Mouse (Mus musculus) gastrocnemius, adult 8-10 months (tissue): Measurements from ENCODE around the gene A4galt. TPM values are rescaled to one million over a fixed set of nuclear protein-coding genes. Genes with fewer than 3 reads are reported as not detected.
"Not testable (repeated sequence)": the region's sequence is repeated elsewhere in the genome, so short reads cannot be mapped to it uniquely, and the experiment has no call there.

Experiments
- DNase-seq, 2 experiments: peaks; one replicate each; pipeline ENCODE4 v3.0.0; 2022; ENCODE audit warnings: low spot score in 2 of 2
- total RNA-seq, 4 experiments: library from RNA; stranded (reverse); gene quantifications; 2 replicates each; pipeline ENCODE4 v1.2.4; 2022

The A4galt gene
- total RNA-seq = 1 to 10 TPM; 1.0 to 2.3 (median 2.0) TPM

DNA sequence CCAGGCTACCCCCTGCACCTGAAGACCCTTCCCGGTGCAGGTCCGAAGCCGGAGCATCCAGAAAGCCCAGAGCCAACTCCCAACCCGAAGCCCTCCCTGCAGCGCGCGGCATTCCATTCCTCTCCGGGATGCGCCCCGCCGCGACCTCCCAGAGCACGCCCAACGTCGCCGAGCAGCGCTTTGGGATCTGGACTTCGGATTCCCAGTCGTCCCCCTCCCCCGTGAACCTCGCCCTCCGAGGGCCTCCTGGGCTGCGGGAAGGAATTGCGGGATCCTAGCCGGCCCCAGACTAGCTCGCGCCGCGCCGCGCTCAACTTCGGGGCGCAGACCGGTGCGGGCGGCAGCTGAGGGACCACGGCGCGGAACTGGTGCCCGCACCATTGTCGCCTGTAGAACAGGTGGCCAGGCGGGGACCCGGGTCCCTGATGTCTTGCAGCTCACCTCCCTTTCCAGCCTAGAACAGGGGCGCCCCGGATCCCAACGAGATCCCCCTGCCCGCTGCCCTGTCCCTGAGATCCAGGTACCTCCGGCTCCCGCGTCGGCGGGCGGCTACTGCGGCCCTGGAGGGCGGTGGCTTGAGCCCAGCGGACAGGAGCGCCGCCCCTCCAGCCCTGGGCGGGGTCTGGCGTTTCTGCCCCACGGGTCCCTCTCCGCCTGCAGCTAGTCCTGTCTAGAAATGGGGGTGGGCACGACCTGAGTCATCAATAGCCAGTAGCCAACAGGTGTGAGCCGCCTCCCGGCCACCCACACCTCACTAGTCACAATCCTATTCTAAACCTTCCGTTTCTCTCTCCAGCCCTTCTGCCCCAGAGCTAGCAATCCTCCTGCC is at the start of gene A4galt:
Gene A4galt, minus strand, starts transcription at position 599 of the 829 bp plus-strand sequence.
- DNase-seq = peak; percentile 36 to 57

DNA sequence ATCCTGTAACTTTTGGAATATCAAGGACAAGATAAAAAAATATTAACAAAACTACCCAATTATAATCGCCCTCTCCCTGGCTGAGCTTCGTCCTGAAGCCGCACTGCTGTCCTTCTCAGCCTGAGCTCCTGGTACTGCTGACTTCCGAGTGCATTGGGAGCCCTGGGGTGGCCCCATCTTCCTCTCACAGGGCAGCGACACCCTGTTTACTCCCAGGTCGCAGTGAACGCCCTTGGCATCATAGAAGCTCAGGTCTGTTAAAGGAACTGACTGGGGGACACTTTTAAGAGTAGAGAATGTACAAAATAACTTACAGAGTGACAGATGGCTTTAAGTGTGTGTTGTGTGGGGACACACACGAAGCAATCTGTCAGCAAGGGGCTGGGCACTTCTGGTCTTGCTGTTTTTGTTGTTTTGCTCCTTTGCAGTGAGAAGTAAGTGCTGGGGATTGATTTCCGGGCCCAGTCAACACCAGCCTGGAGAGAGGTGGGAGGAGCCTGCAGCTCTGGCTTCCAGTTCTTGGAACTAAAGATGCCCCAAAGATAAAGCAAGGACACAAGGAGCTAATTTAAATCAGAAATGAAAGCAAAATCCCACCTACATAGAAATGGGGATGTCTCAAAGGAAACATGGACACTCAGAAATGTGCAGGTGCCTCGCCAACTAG is 48.5 kb upstream of the A4galt start:
- DNase-seq = no peak

- no peak for DNase-seq
Observed at GRCm38 (mm10) chr15:83299450-83299849, 47.9 kb upstream of the A4galt start.

DNA sequence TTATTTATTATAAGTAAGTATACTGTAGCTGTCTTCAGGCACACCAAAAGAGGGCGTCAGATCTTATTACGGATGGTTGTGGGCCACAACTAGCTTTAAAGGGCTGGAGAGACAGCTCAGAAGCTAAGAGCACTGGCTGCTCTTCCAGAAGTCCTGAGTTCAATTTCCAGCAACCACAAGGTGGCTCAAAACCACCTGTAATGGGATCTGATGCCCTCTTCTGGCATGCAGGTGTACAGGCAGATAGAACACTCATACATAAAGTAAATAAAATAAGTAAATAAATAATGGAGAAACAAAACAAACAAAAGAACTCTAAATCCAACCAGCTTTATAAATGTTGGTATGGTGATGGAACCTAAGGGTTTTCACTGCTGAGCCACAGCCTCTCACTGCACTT is 47.2 kb upstream of the A4galt start:
- no peak for DNase-seq

DNA sequence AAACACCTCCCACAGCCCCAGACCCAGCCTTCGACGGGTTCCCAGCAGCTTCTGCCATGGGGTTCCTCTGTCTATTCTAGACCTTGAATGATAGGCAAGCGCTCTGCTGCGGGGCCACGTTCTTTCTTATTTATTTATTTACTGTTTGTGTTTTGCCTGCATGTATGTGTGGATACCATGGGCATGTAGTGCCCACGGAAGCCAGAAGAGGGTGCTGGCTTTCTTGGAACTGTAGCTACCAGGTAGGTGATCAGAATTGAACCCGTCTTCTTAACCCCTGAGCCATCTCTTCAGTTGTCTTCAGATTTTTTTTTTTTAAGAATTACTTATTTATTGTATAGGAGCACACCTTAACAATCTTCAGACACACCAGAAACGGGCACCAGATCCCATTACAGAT is 46.7 kb upstream of the A4galt start:
- DNase-seq = no peak

GRCm38 (mm10) chr15:83296771-83297311 is 45.3 kb upstream of the A4galt start:
- DNase-seq = no peak

DNA sequence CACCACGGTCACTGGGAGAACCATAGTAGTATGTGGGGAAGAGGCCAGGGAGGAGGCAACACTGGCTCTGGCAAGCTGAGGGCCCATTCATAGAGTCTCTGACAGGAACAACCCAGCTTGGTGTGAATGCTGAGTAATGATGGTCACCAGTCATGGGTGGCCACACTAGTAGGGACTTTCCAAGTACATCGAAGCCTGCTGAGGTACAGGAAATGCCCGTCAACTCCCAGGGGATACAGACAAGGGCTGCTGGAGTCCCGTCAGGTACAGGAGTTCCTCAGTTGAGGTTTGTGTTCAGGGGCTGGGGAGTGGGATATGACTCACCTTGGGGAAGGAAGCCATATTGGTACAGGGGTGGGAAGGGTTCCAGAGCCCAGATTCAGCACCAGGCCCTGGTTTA is 44.5 kb upstream of the A4galt start:
- no peak for DNase-seq

- DNase-seq = no peak
Observed at GRCm38 (mm10) chr15:83294954-83295353, 43.4 kb upstream of the A4galt start.

- DNase-seq = no peak
Observed at GRCm38 (mm10) chr15:83293706-83294645, 42.4 kb upstream of the A4galt start.

- no peak for DNase-seq
Observed at GRCm38 (mm10) chr15:83293144-83293543, 41.6 kb upstream of the A4galt start.

DNA sequence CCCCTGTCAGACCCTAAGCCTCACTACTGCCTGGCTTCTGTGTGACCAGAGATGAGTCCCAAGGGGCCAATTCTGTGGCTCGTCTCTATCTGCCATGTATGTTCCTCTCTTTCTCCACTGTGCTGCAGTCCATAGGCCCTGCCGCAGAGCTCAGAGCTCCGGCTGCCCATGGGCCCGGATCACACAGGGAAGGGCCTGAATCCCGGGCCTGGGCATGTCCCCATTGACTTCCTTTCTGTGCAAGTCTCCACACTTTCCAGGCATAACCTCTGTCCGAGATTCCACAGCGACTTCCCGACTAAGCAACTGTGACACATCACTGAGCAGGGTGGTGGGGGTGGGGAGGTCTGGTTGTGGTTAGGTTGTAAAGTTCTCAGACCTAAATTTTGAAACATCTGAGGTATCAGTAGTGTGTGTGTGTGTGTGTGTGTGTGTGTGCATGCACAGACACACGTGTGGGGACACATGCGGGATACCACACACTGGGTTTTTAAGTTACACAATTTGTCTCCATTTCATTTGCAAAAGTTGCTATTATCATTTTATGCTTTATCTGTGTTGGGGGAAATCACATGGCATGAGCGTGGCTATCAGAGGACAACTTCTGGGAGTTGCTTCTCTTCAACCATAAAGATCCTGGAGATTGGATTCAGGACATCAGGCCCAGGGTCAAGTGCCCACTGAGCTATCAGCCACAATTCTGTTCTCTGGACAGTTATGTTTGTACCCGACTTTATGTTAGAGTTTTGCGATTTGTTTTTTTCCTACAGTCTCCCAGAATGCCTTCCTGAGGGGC is 40.9 kb upstream of the A4galt start:
- no peak for DNase-seq

DNA sequence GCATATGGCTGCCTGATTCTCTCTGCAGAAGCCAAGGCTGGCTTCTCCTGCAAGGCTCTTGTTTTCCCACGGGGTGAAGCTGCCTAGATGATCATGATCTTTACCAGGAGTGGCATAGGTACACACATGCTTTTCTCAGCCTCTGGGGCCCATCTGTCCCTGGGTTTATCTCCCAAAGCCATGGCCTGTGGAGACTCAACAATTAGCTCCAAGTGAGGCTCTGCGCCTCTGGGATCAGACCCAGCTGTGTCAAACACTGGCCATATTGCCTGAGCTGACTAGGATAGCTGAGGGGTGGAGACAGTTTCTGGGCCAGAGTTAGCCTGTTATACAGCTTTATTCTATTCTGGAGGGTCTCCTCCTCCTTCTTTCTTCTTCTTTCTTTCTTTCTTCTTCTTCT is 39.3 kb upstream of the A4galt start:
- DNase-seq = no peak

- no peak for DNase-seq
Observed at GRCm38 (mm10) chr15:83284828-83285227, 33.3 kb upstream of the A4galt start.

DNA sequence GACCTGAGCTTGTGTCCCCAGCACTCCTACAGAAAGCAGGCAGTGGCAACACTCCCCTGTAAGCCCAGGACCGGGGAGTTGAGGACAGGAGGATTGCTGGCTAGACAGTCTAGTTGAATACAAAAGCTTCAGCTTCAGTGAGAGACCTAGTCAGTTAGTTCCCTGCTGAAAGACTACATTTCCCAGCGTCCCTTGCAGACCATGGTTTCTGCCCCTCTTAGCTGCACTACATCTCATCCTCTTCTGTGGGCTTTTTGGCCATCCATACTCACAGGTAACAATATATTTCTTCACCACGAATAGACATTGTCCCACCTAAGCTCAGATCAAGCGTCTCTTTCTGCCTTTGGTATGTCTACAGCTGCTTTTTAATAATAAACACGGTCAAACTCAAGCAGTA is 30.8 kb upstream of the A4galt start:
- DNase-seq = no peak

GRCm38 (mm10) chr15:83281303-83281702 is 29.7 kb upstream of the A4galt start:
- DNase-seq = no peak

- no peak for DNase-seq
Observed at GRCm38 (mm10) chr15:83278579-83278978, 27.0 kb upstream of the A4galt start.

DNA sequence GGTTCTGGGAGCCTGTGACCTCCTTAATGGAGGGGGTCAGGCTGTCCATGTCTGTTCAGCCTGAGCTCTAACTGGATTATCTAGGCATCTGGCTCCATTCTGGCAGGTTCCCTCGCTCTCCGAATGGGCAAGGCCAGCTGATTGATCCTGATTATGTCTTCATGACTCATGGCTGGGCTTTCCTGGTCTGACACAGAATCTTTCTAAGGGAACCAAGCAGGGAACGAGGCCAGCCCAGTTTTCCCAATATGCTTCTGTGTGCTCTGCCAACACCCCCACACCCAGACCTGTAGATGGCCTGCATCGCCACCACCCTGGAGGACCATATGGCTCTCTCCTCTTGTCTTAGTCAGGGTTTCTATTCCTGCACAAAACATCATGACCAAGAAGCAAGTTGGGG is 25.9 kb upstream of the A4galt start:
- DNase-seq = no peak

- DNase-seq = not testable (repeated sequence)
Observed at GRCm38 (mm10) chr15:83274237-83274636, 22.7 kb upstream of the A4galt start.

- DNase-seq = no peak
Observed at GRCm38 (mm10) chr15:83273017-83273416, 21.4 kb upstream of the A4galt start.

- not testable (repeated sequence) for DNase-seq
Observed at GRCm38 (mm10) chr15:83271221-83271620, 19.6 kb upstream of the A4galt start.

GRCm38 (mm10) chr15:83269985-83270384 is 18.4 kb upstream of the A4galt start:
- not testable (repeated sequence) for DNase-seq
